Mouse (Mus musculus): Measurements from ENCODE around the gene Snrpa.
A peak's percentile ranks its signal among the peaks of the same experiment; 100 is the strongest.

Snrpa gene

GRCm38 (mm10) chr7:27198355-27198754, 2.3 kb upstream of the Snrpa start:
- no peak for DNase-seq

GRCm38 (mm10) chr7:27197634-27198033, 1.6 kb upstream of the Snrpa start:
- DNase-seq: no peak

GRCm38 (mm10) chr7:27197136-27197535, 1.1 kb upstream of the Snrpa start:
- DNase-seq: no peak

GRCm38 (mm10) chr7:27193731-27194130, 2.3 kb downstream of the Snrpa start:
- DNase-seq: no peak

- no peak for DNase-seq
Measured at GRCm38 (mm10) chr7:27192434-27192833, 3.6 kb downstream of the Snrpa start.

GRCm38 (mm10) chr7:27189271-27189931, 6.7 kb downstream of the Snrpa start:
- DNase-seq: no peak

- no peak for DNase-seq
Measured at GRCm38 (mm10) chr7:27185986-27186385, 10.1 kb downstream of the Snrpa start.

- no peak for DNase-seq
Measured at GRCm38 (mm10) chr7:27184964-27185363, 11.1 kb downstream of the Snrpa start.

- DNase-seq: no peak
Measured at GRCm38 (mm10) chr7:27182498-27182897, 13.6 kb downstream of the Snrpa start.

GRCm38 (mm10) chr7:27180837-27181695, 15.0 kb downstream of the Snrpa start, which contains the start of the genes Gm21983 and Mia:
Gene Gm21983 (minus strand): TSS chr7:27181086.
Gene Mia (minus strand): TSS chr7:27181157.
- DNase-seq: no peak

GRCm38 (mm10) chr7:27180036-27180435, 16.0 kb downstream of the Snrpa start:
- DNase-seq: no peak

- DNase-seq: no peak
Measured at GRCm38 (mm10) chr7:27179217-27179918, 16.7 kb downstream of the Snrpa start.

- DNase-seq: peak; percentile 100
Measured at GRCm38 (mm10) chr7:27178324-27179216, 17.5 kb downstream of the Snrpa start, which contains the start of gene Rab4b. Gene Rab4b (minus strand): TSS chr7:27178896.

- DNase-seq: no peak
Measured at GRCm38 (mm10) chr7:27177942-27178323, 18.1 kb downstream of the Snrpa start.

- DNase-seq: no peak
Measured at GRCm38 (mm10) chr7:27174896-27175295, 21.2 kb downstream of the Snrpa start.

- peak; percentile 17 for DNase-seq
Measured at GRCm38 (mm10) chr7:27174496-27174895, 21.6 kb downstream of the Snrpa start.

GRCm38 (mm10) chr7:27170981-27171380, 25.1 kb downstream of the Snrpa start:
- no peak for DNase-seq

GRCm38 (mm10) chr7:27168371-27168770, 27.7 kb downstream of the Snrpa start:
- DNase-seq: no peak

- no peak for DNase-seq
Measured at GRCm38 (mm10) chr7:27167475-27168094, 28.5 kb downstream of the Snrpa start.

- peak; percentile 94 for DNase-seq
Measured at GRCm38 (mm10) chr7:27166614-27167474, 29.2 kb downstream of the Snrpa start, which contains the start of gene Egln2. Gene Egln2 (minus strand): TSS chr7:27166802.

GRCm38 (mm10) chr7:27166229-27166613, 29.9 kb downstream of the Snrpa start:
- peak; percentile 79 for DNase-seq

All from cerebellum, adult 11 months (tissue).